Mouse (Mus musculus) CH12.LX (cell line): ENCODE measurements around the gene C2cd4a.

Experiments used
- CHD2 ChIP-seq: IDR thresholded peaks from 2 replicates; pipeline ENCODE4 v1.6.1; 2011; ENCODE audit warnings: low read length, improper control_type of control experiment
- CTCF ChIP-seq, 2 experiments: IDR thresholded peaks in 1 of 2; conservative IDR thresholded peaks in 1 of 2; 2 replicates each; pipeline ENCODE4 v1.5.1; 2011 to 2012; ENCODE audit warnings: low read depth in 2 of 2, low read length in 2 of 2, improper control_type of control experiment in 1 of 2, inconsistent platforms in 1 of 2, mild to moderate bottlenecking in 1 of 2, moderate library complexity in 1 of 2
- E2F4 ChIP-seq: IDR thresholded peaks from 2 replicates; pipeline ENCODE4 v1.6.1; 2011; ENCODE audit warnings: low read depth, low read length, improper control_type of control experiment; ENCODE audit not compliant: insufficient replicate concordance
- ELF1 ChIP-seq: IDR thresholded peaks from 2 replicates; pipeline ENCODE4 v1.6.1; 2014; ENCODE audit warnings: low read depth, mild to moderate bottlenecking, inconsistent platforms, low read length, improper control_type of control experiment
- EP300 ChIP-seq: IDR thresholded peaks from 2 replicates; pipeline ENCODE4 v1.6.1; 2011; ENCODE audit warnings: low read length, improper control_type of control experiment
- IRF4 ChIP-seq: IDR thresholded peaks from 2 replicates; pipeline ENCODE4 v1.6.1; 2014; ENCODE audit warnings: low read depth, mild to moderate bottlenecking, inconsistent platforms, low read length, improper control_type of control experiment
- JUND ChIP-seq: conservative IDR thresholded peaks from 2 replicates; pipeline ENCODE4 v1.6.1; 2011; ENCODE audit warnings: low read depth, low read length, improper control_type of control experiment
- KAT2A ChIP-seq: IDR thresholded peaks from 2 replicates; pipeline ENCODE4 v1.6.1; 2012; ENCODE audit warnings: low read length, improper control_type of control experiment, inconsistent platforms; ENCODE audit not compliant: insufficient replicate concordance
- POLR2A ChIP-seq: IDR thresholded peaks from 2 replicates; pipeline ENCODE4 v1.6.1; 2011; ENCODE audit warnings: low read depth, mild to moderate bottlenecking, improper control_type of control experiment, low read length
- RCOR1 ChIP-seq: conservative IDR thresholded peaks from 2 replicates; pipeline ENCODE4 v1.6.1; 2012; ENCODE audit warnings: low read depth, mild to moderate bottlenecking, inconsistent platforms, low read length, improper control_type of control experiment
- TBP ChIP-seq: conservative IDR thresholded peaks from 2 replicates; pipeline ENCODE4 v1.6.1; 2011; ENCODE audit warnings: low read depth, low read length, improper control_type of control experiment
- ZKSCAN1 ChIP-seq: IDR thresholded peaks from 2 replicates; pipeline ENCODE4 v1.6.1; 2012; ENCODE audit warnings: low read depth, inconsistent platforms, low read length, improper control_type of control experiment, borderline replicate concordance

- TF ChIP-seq EP300 (no peak), POLR2A (no peak), RCOR1 (no peak), ZKSCAN1 (no peak), CTCF (conservative IDR thresholded peaks at IDR 0.05 in 1 of 2, IDR thresholded peaks at IDR 0.05 in 1 of 2; ENCODE audit: low read depth in 2 of 2, low read length in 2 of 2) (no peak), KAT2A (no peak), CHD2 (no peak), IRF4 (no peak), E2F4 (no peak), ELF1 (no peak), JUND (no peak), TBP (no peak)
These were observed 15.5 kb upstream of the C2cd4a start for GRCm38 (mm10) chr9:67847606-67848005.
